Mouse (Mus musculus): Measurements from ENCODE around the gene Coa7.

GRCm38 (mm10) chr4:108314041-108314440, 13.9 kb upstream of the Coa7 start:
- TF ChIP-seq CTCF (IDR thresholded peaks at IDR 0.05), result no peak
- no peak for TF ChIP-seq EP300 (IDR thresholded peaks at IDR 0.05; ENCODE audit: insufficient read depth, low read depth, low read length)
- TF ChIP-seq POLR2A (IDR thresholded peaks at IDR 0.05; ENCODE audit: insufficient read depth, low read depth, low read length), result no peak

Data from heart, adult 2 months (tissue).